Mouse (Mus musculus) gastrocnemius, postnatal 10 days (tissue): ENCODE results near the gene Mettl22. TPM values are rescaled to one million over a fixed set of nuclear protein-coding genes. Genes with fewer than 3 reads are reported as not detected.

ENCODE experiments used
- DNase-seq: peaks from one replicate; pipeline ENCODE4 v3.0.0; 2021; ENCODE audit warnings: mixed read lengths
- long read RNA-seq, 2 experiments: library from polyadenylated mRNA; stranded (forward); transcript quantifications; one replicate each; pipeline ENCODE4 v2.0.0; 2021
- total RNA-seq, 2 experiments: library from RNA; stranded (reverse); gene quantifications; 2 replicates each; pipeline ENCODE4 v1.2.3; 2021

Mettl22 gene
- 10 to 100 TPM; 56.5 to 69.3 TPM for total RNA-seq
- long read RNA-seq, experiment 1, transcript Mettl22-201 (11 exons, 1,825 nt) = major isoform, 86 of 96 reads
- long read RNA-seq, experiment 1, partial matches to known transcripts = 1 of 96 reads
- long read RNA-seq, experiment 1, other reads (novel, unspliced or antisense) = 9 of 96 reads
- long read RNA-seq, experiment 2, transcript Mettl22-201 (11 exons, 1,825 nt) = major isoform, 78 of 86 reads
- long read RNA-seq, experiment 2, partial matches to known transcripts = 4 of 86 reads
- long read RNA-seq, experiment 2, other reads (novel, unspliced or antisense) = 4 of 86 reads

- DNase-seq = peak; percentile 91
Observed at GRCm38 (mm10) chr16:8470603-8471481, at the start of gene Mettl22. TSS of gene Mettl22 (plus strand) at chr16:8470788.

- no peak for DNase-seq
Observed at GRCm38 (mm10) chr16:8420842-8421241, 49.7 kb upstream of the Mettl22 start.

- no peak for DNase-seq
Observed at GRCm38 (mm10) chr16:8423626-8424114, 46.9 kb upstream of the Mettl22 start.

GRCm38 (mm10) chr16:8424161-8424970, 46.2 kb upstream of the Mettl22 start:
- no peak for DNase-seq

GRCm38 (mm10) chr16:8424971-8425330, 45.6 kb upstream of the Mettl22 start, which contains the start of gene Tmem114:
TSS of gene Tmem114 (minus strand) at chr16:8425136.
- DNase-seq = peak; percentile 26

GRCm38 (mm10) chr16:8425736-8426135, 44.9 kb upstream of the Mettl22 start:
- DNase-seq = no peak

GRCm38 (mm10) chr16:8429531-8429930, 41.1 kb upstream of the Mettl22 start:
- DNase-seq = no peak

GRCm38 (mm10) chr16:8432616-8433015, 38.0 kb upstream of the Mettl22 start:
- DNase-seq = no peak

- DNase-seq = no peak
Observed at GRCm38 (mm10) chr16:8444911-8445310, 25.7 kb upstream of the Mettl22 start.

- DNase-seq = no peak
Observed at GRCm38 (mm10) chr16:8446256-8446655, 24.3 kb upstream of the Mettl22 start.

GRCm38 (mm10) chr16:8453301-8453700, 17.3 kb upstream of the Mettl22 start:
- DNase-seq = no peak

GRCm38 (mm10) chr16:8455221-8455620, 15.4 kb upstream of the Mettl22 start:
- DNase-seq = no peak

- DNase-seq = no peak
Observed at GRCm38 (mm10) chr16:8458391-8458790, 12.2 kb upstream of the Mettl22 start.

GRCm38 (mm10) chr16:8459098-8459497, 11.5 kb upstream of the Mettl22 start:
- peak; percentile 68 for DNase-seq

GRCm38 (mm10) chr16:8470132-8470531, 456 bp upstream of the Mettl22 start:
- no peak for DNase-seq

GRCm38 (mm10) chr16:8487396-8488005, 16.9 kb downstream of the Mettl22 start:
- no peak for DNase-seq

GRCm38 (mm10) chr16:8489340-8489739, 18.8 kb downstream of the Mettl22 start:
- no peak for DNase-seq

GRCm38 (mm10) chr16:8491743-8492490, 21.3 kb downstream of the Mettl22 start:
- no peak for DNase-seq

GRCm38 (mm10) chr16:8494268-8494667, 23.7 kb downstream of the Mettl22 start:
- peak; percentile 56 for DNase-seq

GRCm38 (mm10) chr16:8496967-8497366, 26.4 kb downstream of the Mettl22 start:
- no peak for DNase-seq

- DNase-seq = no peak
Observed at GRCm38 (mm10) chr16:8504271-8504670, 33.7 kb downstream of the Mettl22 start.
